Mouse (Mus musculus): Measurements from ENCODE around the gene Lpgat1.

DNA sequence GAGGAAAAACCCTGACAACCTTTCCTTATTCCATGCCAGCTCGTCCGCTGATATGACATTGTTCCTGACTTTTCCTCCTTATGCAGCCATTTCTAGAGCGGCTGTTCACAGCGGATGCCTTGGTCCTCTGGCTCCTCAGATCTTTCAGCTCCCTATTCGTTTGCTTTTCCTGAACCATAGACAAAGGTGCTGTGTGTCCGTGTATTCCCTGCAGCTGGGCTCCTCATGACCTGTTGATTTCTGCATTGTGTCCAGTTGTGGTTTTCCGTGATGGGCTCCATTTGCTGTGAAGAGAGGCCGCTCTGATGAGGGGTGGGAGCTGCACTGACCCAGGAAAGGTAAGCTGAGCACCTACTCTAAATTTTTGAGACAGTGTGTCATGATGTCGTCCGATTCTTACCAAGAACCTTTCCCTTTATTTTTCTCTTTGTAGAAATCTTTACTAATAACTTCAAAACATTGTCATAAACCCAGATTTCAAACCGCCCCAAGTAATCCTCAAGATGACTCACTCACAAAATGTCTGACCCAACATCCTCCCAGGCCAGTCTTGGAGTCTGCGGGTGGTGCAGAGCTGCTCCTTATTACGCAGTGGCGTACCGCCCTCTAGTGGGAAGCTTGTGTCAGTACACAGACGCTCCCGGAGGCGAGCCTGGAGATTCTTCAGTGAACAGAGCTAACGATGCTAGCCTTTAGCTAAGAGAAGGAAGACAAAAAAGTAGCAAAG, 99.9 kb downstream of the Lpgat1 start:
- TF ChIP-seq GATA1 (IDR thresholded peaks at IDR 0.05; ENCODE audit: borderline replicate concordance, low read length), result no peak
- TF ChIP-seq FLI1 (IDR thresholded peaks at IDR 0.05; ENCODE audit: low read length), result no peak
